Mouse (Mus musculus) cerebellum, postnatal 4 days (tissue): ENCODE measurements around the gene Galk1.

Source experiments
- DNase-seq, 2 experiments: peaks; one replicate each; pipeline ENCODE4 v3.0.0; 2022; ENCODE audit warnings: low spot score in 2 of 2, mixed read lengths in 1 of 2

Galk1 gene

DNA sequence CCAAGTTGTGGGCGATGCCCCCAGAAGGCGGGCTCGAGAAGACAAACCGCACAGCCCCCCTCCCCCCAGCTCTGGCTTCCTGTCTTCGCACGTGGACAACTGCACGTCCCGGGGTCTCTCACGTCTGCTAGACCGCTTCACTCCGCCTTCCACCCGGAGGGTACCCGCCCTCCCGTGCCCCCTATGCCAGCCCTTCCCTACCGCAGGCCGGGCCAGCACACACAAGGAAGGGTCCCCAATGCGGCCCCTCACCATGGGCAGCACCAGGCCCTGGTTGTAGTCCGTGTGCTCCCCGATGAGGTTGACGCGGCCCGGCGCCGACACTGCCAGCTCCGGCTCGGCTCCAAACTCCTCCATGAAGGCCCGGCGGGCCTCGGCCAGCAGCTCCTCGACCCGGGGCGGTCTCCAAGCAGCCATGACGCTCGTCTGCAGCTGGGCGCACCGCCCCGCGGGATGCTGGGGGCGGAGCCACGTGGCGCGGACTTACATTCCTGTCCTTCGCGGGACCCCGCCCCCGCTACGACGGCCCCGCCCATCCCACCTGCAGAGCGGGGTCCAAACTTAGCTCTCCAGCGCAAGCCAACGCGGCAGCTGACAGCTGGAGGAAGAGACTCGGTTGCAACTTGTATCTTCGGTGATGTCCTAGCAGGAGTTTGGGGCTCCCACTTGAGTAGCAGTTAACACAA, at the start of gene Galk1:
TSS of gene Galk1 (minus strand) at position 458 of the 686 bp plus-strand sequence.
- peak; percentile 57 to 74 for DNase-seq

DNA sequence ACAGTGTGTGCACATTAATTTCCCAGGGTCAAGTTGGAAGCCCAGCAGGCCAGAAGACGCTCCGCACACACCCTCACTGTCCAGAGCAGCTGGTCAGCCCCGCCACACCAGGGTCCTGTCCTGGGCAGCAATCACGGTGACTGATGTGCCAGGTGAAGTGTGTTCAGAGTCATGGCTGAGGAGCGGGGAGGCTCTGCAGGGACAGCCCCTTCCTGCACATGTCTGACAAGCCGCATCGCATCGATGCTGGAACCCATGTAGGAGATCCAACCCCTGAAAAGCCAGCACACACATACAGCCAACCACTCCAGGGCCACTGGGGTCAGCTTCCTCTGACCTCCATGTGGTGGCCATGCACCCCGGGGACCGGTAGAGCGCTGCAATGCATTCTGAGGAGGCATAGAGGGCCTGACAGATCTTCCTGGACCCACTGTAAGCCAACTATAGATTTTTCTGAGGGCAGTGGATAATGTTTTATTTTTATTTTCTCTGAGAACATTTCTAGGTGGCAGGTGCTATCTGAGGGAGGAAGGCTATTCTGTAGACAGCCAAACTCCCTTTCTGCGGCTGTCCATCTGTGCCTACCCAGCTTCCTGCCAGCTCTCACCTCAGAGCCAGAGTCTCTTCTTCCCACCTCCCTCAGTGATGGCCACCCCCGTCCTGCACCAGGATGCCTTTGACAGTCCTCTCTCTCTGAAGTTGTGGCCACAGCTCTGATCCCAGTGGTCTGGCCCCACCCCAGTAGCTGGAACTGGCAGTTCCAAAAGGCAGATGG, 49.3 kb upstream of the Galk1 start:
- DNase-seq = no peak

GRCm38 (mm10) chr11:116060596-116060995, 48.1 kb upstream of the Galk1 start:
- no peak for DNase-seq

GRCm38 (mm10) chr11:116059691-116060025, 47.1 kb upstream of the Galk1 start:
- DNase-seq = no peak

GRCm38 (mm10) chr11:116058868-116059690, 46.6 kb upstream of the Galk1 start:
- no peak for DNase-seq

- no peak for DNase-seq
These were observed 45.6 kb upstream of the Galk1 start for GRCm38 (mm10) chr11:116058022-116058614.

- no peak for DNase-seq
These were observed 44.8 kb upstream of the Galk1 start for GRCm38 (mm10) chr11:116057237-116057881.

GRCm38 (mm10) chr11:116055873-116056272, 43.4 kb upstream of the Galk1 start:
- no peak for DNase-seq

GRCm38 (mm10) chr11:116053510-116054229, 41.2 kb upstream of the Galk1 start:
- DNase-seq = no peak

GRCm38 (mm10) chr11:116050196-116050595, 37.7 kb upstream of the Galk1 start:
- no peak for DNase-seq

GRCm38 (mm10) chr11:116049610-116050009, 37.1 kb upstream of the Galk1 start:
- no peak for DNase-seq

GRCm38 (mm10) chr11:116045173-116045572, 32.7 kb upstream of the Galk1 start:
- DNase-seq = no peak

DNA sequence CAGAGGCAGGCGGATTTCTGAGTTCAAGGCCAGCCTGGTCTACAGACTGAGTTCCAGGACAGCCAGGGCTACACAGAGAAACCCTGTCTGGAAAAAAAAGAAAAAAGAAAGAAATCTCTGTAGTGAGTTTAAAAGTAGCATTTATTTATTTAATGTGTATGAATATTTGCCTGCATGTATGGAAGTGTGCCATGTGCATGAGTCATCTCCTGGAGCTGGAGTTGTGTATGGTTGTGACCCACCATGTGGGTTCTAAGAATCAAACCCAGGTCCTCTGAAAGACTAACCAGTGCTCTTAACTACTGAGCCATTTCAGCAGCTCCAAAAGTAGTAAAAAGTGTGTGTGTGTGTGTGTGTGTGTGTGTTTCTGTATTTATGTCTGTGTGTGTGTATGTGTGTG, 30.8 kb upstream of the Galk1 start:
- DNase-seq = no peak

DNA sequence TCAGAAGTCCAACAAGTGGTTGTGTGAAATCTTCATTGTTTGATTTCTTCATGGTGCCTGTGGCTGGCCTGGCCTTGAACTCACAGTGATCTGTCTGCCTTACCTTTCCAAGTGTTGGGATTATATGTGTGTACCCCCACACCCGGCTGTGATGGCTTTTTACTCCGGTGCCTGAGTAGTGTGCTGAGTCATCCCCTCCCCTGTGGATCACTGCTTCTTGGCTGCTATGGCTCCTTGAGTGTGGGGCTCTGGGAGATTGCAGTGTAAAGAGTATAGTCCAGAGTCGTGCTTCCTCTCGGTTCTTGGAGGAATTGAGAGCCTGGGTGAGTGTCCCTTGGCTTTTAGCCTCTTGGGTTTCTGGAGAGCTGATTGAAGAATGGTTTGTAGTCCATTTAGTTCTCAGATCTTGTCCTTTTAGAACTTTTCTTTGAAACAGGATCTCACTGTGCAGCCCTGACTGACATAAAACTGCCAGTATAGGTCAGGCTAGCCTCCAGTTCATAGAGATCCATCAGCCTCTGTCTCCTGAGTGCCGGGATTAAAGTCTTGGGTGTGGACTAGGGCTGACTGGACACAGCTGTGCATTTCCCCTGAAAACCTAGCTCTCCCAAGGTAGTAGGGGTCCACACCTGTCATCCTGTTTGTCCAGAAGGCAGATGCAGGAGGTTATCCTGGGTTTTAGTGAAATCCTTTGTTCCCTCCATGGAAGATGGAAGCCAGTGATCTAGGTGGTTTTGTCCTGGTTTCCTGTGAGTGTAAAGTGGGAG, 30.0 kb upstream of the Galk1 start:
- no peak for DNase-seq

DNA sequence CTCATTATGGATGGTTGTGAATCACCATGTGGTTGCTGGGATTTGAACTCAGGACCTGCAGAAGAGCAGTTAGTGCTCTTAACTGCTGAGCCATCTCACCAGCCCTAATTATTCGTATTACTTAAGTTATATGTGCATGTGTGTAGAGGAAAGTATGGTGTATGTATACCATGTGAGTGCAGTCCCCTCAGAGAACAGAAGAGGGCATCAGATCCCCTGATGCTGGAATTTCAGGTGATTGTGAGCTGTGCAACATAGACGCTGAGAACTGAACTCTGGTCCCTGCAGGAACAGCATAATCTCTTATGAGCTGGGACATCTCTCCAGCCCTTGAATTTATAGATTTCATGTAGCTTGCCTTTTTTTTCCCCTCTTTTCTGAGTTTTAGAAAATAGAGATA, 29.3 kb upstream of the Galk1 start:
- no peak for DNase-seq

DNA sequence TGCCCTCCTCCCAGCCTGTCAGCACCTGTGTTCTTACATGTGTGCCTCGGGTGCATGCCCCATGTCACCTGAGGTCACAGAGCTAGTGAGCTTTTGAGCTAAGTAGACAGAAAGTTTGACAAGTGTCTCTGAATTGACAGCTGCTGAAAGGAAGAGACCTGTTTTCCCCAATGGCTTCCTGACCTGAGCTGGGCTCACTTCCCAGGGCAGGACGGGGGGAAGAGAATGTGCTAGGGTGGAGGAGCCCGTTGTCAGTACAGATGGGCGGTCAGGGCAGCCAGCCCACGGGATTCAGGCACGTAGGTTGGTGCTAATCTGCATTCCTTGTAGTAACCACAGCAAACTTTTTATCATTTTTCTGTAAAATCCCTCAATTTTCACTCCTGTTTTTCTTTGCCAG, 28.1 kb upstream of the Galk1 start:
- DNase-seq = no peak

DNA sequence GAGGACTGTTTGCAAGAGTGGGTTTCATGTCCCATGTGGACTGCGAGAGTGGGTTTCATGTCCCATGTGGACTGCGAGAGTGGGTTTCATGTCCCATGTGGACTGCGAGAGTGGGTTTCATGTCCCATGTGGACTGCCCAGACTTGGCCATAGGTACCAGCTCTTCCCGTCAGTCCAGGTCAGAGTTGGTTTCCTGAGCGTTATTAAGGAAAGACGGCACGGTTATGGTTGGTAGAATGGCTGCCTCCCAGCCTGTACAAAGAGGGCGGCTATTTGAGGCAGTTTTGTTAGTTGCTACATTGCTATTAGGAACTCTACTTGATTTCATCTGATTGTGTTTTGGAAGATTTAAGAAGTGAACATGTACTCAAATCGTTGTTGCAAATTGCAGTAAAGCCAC, 25.3 kb upstream of the Galk1 start:
- DNase-seq = no peak

DNA sequence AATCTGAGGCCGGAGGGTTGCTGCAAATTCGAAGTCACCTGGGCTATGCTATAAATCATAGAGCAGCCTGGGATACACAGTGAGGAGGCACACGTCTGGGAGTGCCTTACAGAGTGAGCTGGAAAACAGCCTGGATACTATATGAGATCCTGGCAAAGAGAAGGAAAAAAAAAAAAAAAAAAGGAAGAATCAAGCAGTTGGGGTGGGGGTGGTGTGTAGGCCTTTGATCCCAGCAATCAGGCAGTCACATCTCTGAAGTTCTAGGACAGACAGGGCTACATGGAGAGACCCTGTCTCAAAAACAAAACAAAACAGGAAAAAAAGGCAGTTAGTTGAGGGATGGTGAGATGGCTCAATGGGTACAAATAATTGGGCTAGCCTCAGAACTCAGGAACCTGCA, 24.2 kb upstream of the Galk1 start:
- DNase-seq = no peak

GRCm38 (mm10) chr11:116034584-116034983, 22.1 kb upstream of the Galk1 start:
- DNase-seq = no peak
